Mouse (Mus musculus) gastrocnemius, postnatal 4 days (tissue): ENCODE measurements around the gene Fam114a2. TPM values are rescaled to one million over a fixed set of nuclear protein-coding genes. Genes with fewer than 3 reads are reported as not detected.

Experiments used
- DNase-seq, 2 experiments: peaks; one replicate each; pipeline ENCODE4 v3.0.0; 2021 to 2022; ENCODE audit warnings: low spot score in 2 of 2, mixed read lengths in 2 of 2
- total RNA-seq, 2 experiments: library from RNA; stranded (reverse); gene quantifications; 2 replicates each; pipeline ENCODE4 v1.2.3; 2021

The Fam114a2 gene
- total RNA-seq, 2 experiments from 2014 or later = 36.9 to 44.9 TPM

GRCm38 (mm10) chr11:57445237-57445962, 73.0 kb downstream of the Fam114a2 start:
- no peak for DNase-seq

GRCm38 (mm10) chr11:57434153-57434552, 84.3 kb downstream of the Fam114a2 start:
- DNase-seq = peak in 1 of 2 experiments; percentile 14

Other genes with a start within 250 kb of the Fam114a2 start
- gene Mfap3, start within 50 bp of the Fam114a2 start, total RNA-seq = 10 to 100 TPM; 23.6 to 24.6 TPM
- gene Galnt10, start 126.8 kb upstream of the Fam114a2 start, total RNA-seq = 10 to 100 TPM; 16.9 to 18.8 TPM